Mouse (Mus musculus) liver, postnatal 0 days (tissue): ENCODE measurements around the gene Dynlt3. TPM values are rescaled to one million over a fixed set of nuclear protein-coding genes. Genes with fewer than 3 reads are reported as not detected.
A peak's percentile ranks its signal among the peaks of the same experiment; 100 is the strongest.
"Not testable (repeated sequence)": the region's sequence is repeated elsewhere in the genome, so short reads cannot be mapped to it uniquely, and the experiment has no call there.

Experiments
- ATAC-seq: fragments of 200-750 bp; cut with Nextera tagmentation; 2 replicates; pipeline ENCODE4 v1.8.0; 2017; ENCODE audit warnings: mild to moderate bottlenecking, moderate library complexity
- DNase-seq: peaks from one replicate; pipeline ENCODE4 v3.0.0-alpha.2; 2016
- H3K27ac ChIP-seq: fragments of 300-500 bp; sonication (generic); 2 replicates; pipeline ENCODE4 v1.5.1; 2014; ENCODE audit warnings: antibody characterized with exemption, moderate library complexity, mild to moderate bottlenecking, low read depth
- H3K27me3 ChIP-seq: fragments of 300-500 bp; sonication (generic); 2 replicates; pipeline ENCODE4 v1.6.1; 2014; ENCODE audit warnings: low read length, control low read depth, mixed read lengths; ENCODE audit not compliant: insufficient read depth
- H3K36me3 ChIP-seq: fragments of 300-500 bp; sonication (generic); replicated peaks from 2 replicates; pipeline ENCODE4 v1.6.1; 2014; ENCODE audit warnings: mild to moderate bottlenecking, control low read depth, low read length, moderate library complexity, mixed read lengths; ENCODE audit not compliant: insufficient read depth
- H3K4me1 ChIP-seq: fragments of 300-500 bp; sonication (generic); 2 replicates; pipeline ENCODE4 v1.6.1; 2014; ENCODE audit warnings: antibody characterized with exemption, mild to moderate bottlenecking, control low read depth; ENCODE audit not compliant: insufficient read depth
- H3K4me2 ChIP-seq: fragments of 300-500 bp; sonication (generic); 2 replicates; pipeline ENCODE4 v1.6.1; 2014; ENCODE audit warnings: low read depth, mild to moderate bottlenecking, low read length, moderate library complexity, mixed read lengths
- H3K4me3 ChIP-seq: fragments of 300-500 bp; sonication (generic); 2 replicates; pipeline ENCODE4 v1.5.1; 2014; ENCODE audit warnings: low read depth, low read length
- H3K9ac ChIP-seq: fragments of 300-500 bp; sonication (generic); replicated peaks from 2 replicates; pipeline ENCODE4 v1.6.1; 2014; ENCODE audit warnings: mild to moderate bottlenecking, moderate library complexity
- H3K9me3 ChIP-seq: fragments of 300-500 bp; sonication (generic); 2 replicates; pipeline ENCODE4 v1.6.1; 2016; ENCODE audit warnings: mild to moderate bottlenecking, control low read depth, low read length, mixed read lengths
- CTCF ChIP-seq: sonication (generic); IDR thresholded peaks from 2 replicates; pipeline ENCODE4 v1.5.1; 2016; ENCODE audit warnings: antibody characterized with exemption, low read depth
- WGBS: fragments of 180-500 bp; shearing (Covaris S2); extraction: QIAGEN DNeasy Blood & Tissue Kit; methylation state at CpG from one replicate; pipeline ENCODE4 v1.1.7; 2014; ENCODE audit not compliant: insufficient replicate concordance; 5-methylcytosine and 5-hydroxymethylcytosine counted together
- polyA plus RNA-seq: library from polyadenylated mRNA; unstranded; fragments of >200 nt; fragmentation: Nextera tagmentation; extraction: Ambion mirVana; gene quantifications from 2 replicates; pipeline ENCODE4 v1.2.1, GENCODE M21; 2015

The Dynlt3 gene
- polyA plus RNA-seq, 1 experiment from 2014 or later, result 25.5 TPM

DNA sequence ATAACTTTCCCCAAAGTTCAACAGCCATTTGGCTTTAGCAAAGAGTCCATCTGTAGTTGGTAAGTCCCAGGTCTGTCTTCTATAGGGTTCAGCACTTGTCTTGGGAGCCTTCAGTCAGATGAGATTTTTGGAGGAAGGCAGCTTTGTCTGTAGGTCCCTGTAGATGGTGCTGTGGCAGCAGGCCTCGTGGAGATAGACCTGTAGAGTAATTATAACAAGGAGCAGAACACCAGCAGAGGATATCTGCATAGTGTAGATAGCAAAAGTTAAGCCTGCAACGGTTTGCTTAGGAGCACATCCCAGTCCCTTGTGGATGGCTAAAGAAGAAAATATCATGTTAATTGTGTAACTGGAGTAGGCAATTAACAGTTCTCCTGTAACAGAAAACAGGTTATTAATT lies 22.7 kb downstream of the Dynlt3 start:
- H3K4me2 ChIP-seq, H3K9ac ChIP-seq, H3K4me3 ChIP-seq, H3K36me3 ChIP-seq, H3K27ac ChIP-seq, DNase-seq, H3K9me3 ChIP-seq, H3K27me3 ChIP-seq, H3K4me1 ChIP-seq: not testable (repeated sequence)
- WGBS, result 47% methylated on average over 2 of the region's 2 CpGs
- ATAC-seq, result 0 out of 2 replicates have a peak, but pooled peaks have one; percentile 43
- peak; percentile 21; the same call in 1 of the 2 replicates for TF ChIP-seq CTCF

Other genes starting within 250 kb of the Dynlt3 start
- 23.1 and 23.8 TPM in 2 replicates for gene Cybb, start 175.2 kb downstream of the Dynlt3 start, polyA plus RNA-seq
- gene H2al1o, start 90.6 kb downstream of the Dynlt3 start, polyA plus RNA-seq, result not detected in 2 replicates
- not detected in 2 replicates for gene Hypm, start 183.9 kb upstream of the Dynlt3 start, polyA plus RNA-seq
- gene H2al3, start 186.7 kb upstream of the Dynlt3 start, polyA plus RNA-seq, result not detected in 2 replicates
- 0.27 and 0.34 TPM in 2 replicates for gene Sytl5, start 222.6 kb upstream of the Dynlt3 start, polyA plus RNA-seq